Mouse (Mus musculus) CH12.LX (cell line): ENCODE measurements around the gene Myo3b. TPM values are rescaled to one million over a fixed set of nuclear protein-coding genes. Genes with fewer than 3 reads are reported as not detected.
A peak's percentile ranks its signal among the peaks of the same experiment; 100 is the strongest.

Source experiments
- DNase-seq: peaks from one replicate; pipeline ENCODE4 v3.0.0-alpha.2; 2013; ENCODE audit errors: extremely low read depth
- H3K27ac ChIP-seq: 2 replicates; pipeline ENCODE4 v1.5.1; 2012; ENCODE audit warnings: low read depth, mild to moderate bottlenecking, control low read depth, moderate library complexity; ENCODE audit not compliant: insufficient read depth
- H3K27me3 ChIP-seq: replicated peaks from 2 replicates; pipeline ENCODE3; 2012; ENCODE audit warnings: inconsistent platforms
- H3K36me3 ChIP-seq, 2 experiments: replicated peaks in 1 of 2; 2 replicates each; pipeline versions ENCODE3 to v1.6.1; 2012; ENCODE audit warnings: inconsistent platforms in 1 of 2, low read length in 1 of 2, mild to moderate bottlenecking in 1 of 2, mixed read lengths in 1 of 2, moderate library complexity in 1 of 2; ENCODE audit not compliant: control insufficient read depth in 1 of 2, insufficient read depth in 1 of 2
- H3K4me1 ChIP-seq, 2 experiments: 2 replicates each; pipeline ENCODE4 v1.6.1; 2012; ENCODE audit warnings: inconsistent platforms in 1 of 2, moderate library complexity in 1 of 2; ENCODE audit not compliant: insufficient read depth in 2 of 2, control insufficient read depth in 1 of 2
- H3K4me2 ChIP-seq: 2 replicates; pipeline ENCODE4 v1.6.1; 2012; ENCODE audit warnings: low read depth, mild to moderate bottlenecking, control low read depth; ENCODE audit not compliant: poor library complexity, insufficient read depth, severe bottlenecking
- H3K4me3 ChIP-seq, 3 experiments: fragments of 150-350 bp in 1 of 3; sonication (generic) in 1 of 3; replicated peaks in 1 of 3; 2 replicates each; pipeline versions ENCODE3 to v1.5.1; 2011 to 2012; ENCODE audit warnings: low read depth in 2 of 3, low read length in 2 of 3, mild to moderate bottlenecking in 2 of 3, moderate library complexity in 2 of 3, control low read depth in 1 of 3, improper control_type of control experiment in 1 of 3, inconsistent platforms in 1 of 3, mixed read lengths in 1 of 3; ENCODE audit not compliant: poor library complexity in 1 of 3
- H3K79me2 ChIP-seq: replicated peaks from 2 replicates; pipeline ENCODE4 v1.6.1; 2012; ENCODE audit warnings: mild to moderate bottlenecking, moderate library complexity; ENCODE audit not compliant: control insufficient read depth, poor library complexity, insufficient read depth, severe bottlenecking; ENCODE audit errors: extremely low read depth
- H3K9ac ChIP-seq: 2 replicates; pipeline ENCODE4 v1.6.1; 2012; ENCODE audit warnings: low read depth, mild to moderate bottlenecking, control low read depth, moderate library complexity; ENCODE audit not compliant: insufficient read depth
- H3K9me3 ChIP-seq: replicated peaks from 2 replicates; pipeline ENCODE3; 2012; ENCODE audit warnings: low read length, inconsistent platforms, mixed read lengths
- BHLHE40 ChIP-seq: IDR thresholded peaks from 2 replicates; pipeline ENCODE4 v1.6.1; 2011; ENCODE audit warnings: mild to moderate bottlenecking, low read depth, low read length, improper control_type of control experiment
- CHD1 ChIP-seq: IDR thresholded peaks from 2 replicates; pipeline ENCODE4 v1.6.1; 2012; ENCODE audit warnings: low read depth, low read length, improper control_type of control experiment, inconsistent platforms
- CHD2 ChIP-seq: IDR thresholded peaks from 2 replicates; pipeline ENCODE4 v1.6.1; 2011; ENCODE audit warnings: low read length, improper control_type of control experiment
- CTCF ChIP-seq, 2 experiments: IDR thresholded peaks in 1 of 2; conservative IDR thresholded peaks in 1 of 2; 2 replicates each; pipeline ENCODE4 v1.5.1; 2011 to 2012; ENCODE audit warnings: low read depth in 2 of 2, low read length in 2 of 2, improper control_type of control experiment in 1 of 2, inconsistent platforms in 1 of 2, mild to moderate bottlenecking in 1 of 2, moderate library complexity in 1 of 2
- E2F4 ChIP-seq: IDR thresholded peaks from 2 replicates; pipeline ENCODE4 v1.6.1; 2011; ENCODE audit warnings: low read depth, low read length, improper control_type of control experiment; ENCODE audit not compliant: insufficient replicate concordance
- EP300 ChIP-seq: IDR thresholded peaks from 2 replicates; pipeline ENCODE4 v1.6.1; 2011; ENCODE audit warnings: low read length, improper control_type of control experiment
- ETS1 ChIP-seq: conservative IDR thresholded peaks from 2 replicates; pipeline ENCODE4 v1.6.1; 2012; ENCODE audit warnings: low read depth, mild to moderate bottlenecking, inconsistent platforms, low read length, improper control_type of control experiment, moderate library complexity
- HCFC1 ChIP-seq: IDR thresholded peaks from 2 replicates; pipeline ENCODE4 v1.6.1; 2012; ENCODE audit warnings: low read depth, mild to moderate bottlenecking, inconsistent platforms, low read length, improper control_type of control experiment
- IRF4 ChIP-seq: IDR thresholded peaks from 2 replicates; pipeline ENCODE4 v1.6.1; 2014; ENCODE audit warnings: low read depth, mild to moderate bottlenecking, inconsistent platforms, low read length, improper control_type of control experiment
- MAX ChIP-seq: IDR thresholded peaks from 2 replicates; pipeline ENCODE4 v1.6.1; 2011; ENCODE audit warnings: low read length, improper control_type of control experiment
- MAZ ChIP-seq: IDR thresholded peaks from 2 replicates; pipeline ENCODE4 v1.6.1; 2012; ENCODE audit warnings: low read depth, mild to moderate bottlenecking, inconsistent platforms, low read length, improper control_type of control experiment, moderate library complexity
- MEF2A ChIP-seq: IDR thresholded peaks from 2 replicates; pipeline ENCODE4 v1.6.1; 2014; ENCODE audit warnings: low read depth, mild to moderate bottlenecking, inconsistent platforms, low read length, improper control_type of control experiment, borderline replicate concordance
- MXI1 ChIP-seq: IDR thresholded peaks from 2 replicates; pipeline ENCODE4 v1.6.1; 2011; ENCODE audit warnings: mild to moderate bottlenecking, low read depth, low read length, improper control_type of control experiment
- NELFE ChIP-seq: IDR thresholded peaks from 2 replicates; pipeline ENCODE4 v1.6.1; 2011; ENCODE audit warnings: low read depth, low read length, improper control_type of control experiment
- NRF1 ChIP-seq: IDR thresholded peaks from 2 replicates; pipeline ENCODE4 v1.6.1; 2014; ENCODE audit warnings: low read depth, mild to moderate bottlenecking, inconsistent platforms, low read length, improper control_type of control experiment, moderate library complexity
- PAX5 ChIP-seq: IDR thresholded peaks from 2 replicates; pipeline ENCODE4 v1.6.1; 2012; ENCODE audit warnings: low read length, inconsistent platforms, mixed read lengths
- POLR2AphosphoS2 ChIP-seq: IDR thresholded peaks from 2 replicates; pipeline ENCODE4 v1.6.1; 2011; ENCODE audit warnings: low read depth, low read length, improper control_type of control experiment
- SMC3 ChIP-seq: IDR thresholded peaks from 2 replicates; pipeline ENCODE4 v1.6.1; 2011; ENCODE audit warnings: low read depth, low read length, improper control_type of control experiment
- ZC3H11A ChIP-seq: IDR thresholded peaks from 2 replicates; pipeline ENCODE4 v1.6.1; 2012; ENCODE audit warnings: low read depth, mild to moderate bottlenecking, inconsistent platforms, low read length, improper control_type of control experiment
- ZKSCAN1 ChIP-seq: IDR thresholded peaks from 2 replicates; pipeline ENCODE4 v1.6.1; 2012; ENCODE audit warnings: low read depth, inconsistent platforms, low read length, improper control_type of control experiment, borderline replicate concordance
- ZMIZ1 ChIP-seq: IDR thresholded peaks from 2 replicates; pipeline ENCODE4 v1.6.1; 2012; ENCODE audit warnings: low read depth, mild to moderate bottlenecking, inconsistent platforms, low read length, improper control_type of control experiment
- ZNF384 ChIP-seq: IDR thresholded peaks from 2 replicates; pipeline ENCODE4 v1.6.1; 2012; ENCODE audit warnings: low read depth, low read length, improper control_type of control experiment, inconsistent platforms
- dilution Hi-C: fragments of 300-500 bp; cut with MboI; formaldehyde crosslinking; loops from 2 replicates; pipeline ENCODE4 v1.14.3; 2020; ENCODE audit warnings: low sequenced_read_pairs; ENCODE audit not compliant: extremely low pct_unique_long_range_greater_than_20kb, extremely low pct_ligation_motif_present
- in situ Hi-C: fragments of 300-500 bp; cut with MboI; formaldehyde crosslinking; loops from 3 replicates; pipeline ENCODE4 v1.14.3; 2019; ENCODE audit warnings: low sequenced_read_pairs, low pct_ligation_motif_present, low pct_unique_long_range_greater_than_20kb, mixed read lengths
- polyA plus RNA-seq: library from polyadenylated mRNA; unstranded; fragments of >175 nt; gene quantifications from 2 replicates; pipeline ENCODE4 v1.2.1, GENCODE M21; 2012; ENCODE audit warnings: low read depth; ENCODE audit not compliant: insufficient read length
- total RNA-seq, 2 experiments: library from RNA; depleted of rRNA; stranded (reverse); fragments of 300-350 nt in 1 of 2; fragments of >200 nt in 1 of 2; gene quantifications; 2 replicates each; pipeline ENCODE4 v1.2.3; 2012 to 2014

Myo3b gene
- total and polyA plus RNA-seq, 3 experiments = 0.63 to 0.76 (median 0.64) TPM

GRCm38 (mm10) chr2:70177709-70178030 is 138.7 kb downstream of the Myo3b start:
- Histone ChIP-seq H3K27me3 (no peaks in the 10 kb centered on the region), H3K36me3 (no peaks in the 10 kb centered on the region), H3K4me3 (no peak overlapping the region), H3K4me2 (no peak overlapping the region; the same call in 1 of the 2 replicates), H3K79me2 (no peaks in the 10 kb centered on the region), H3K9ac (no peak overlapping the region), H3K27ac (no peak overlapping the region), H3K4me1 (peaks cover 0 to 4% of the 10 kb centered on the region in 2 experiments; a peak in 2 of 4 replicates), H3K9me3 (no peaks in the 10 kb centered on the region)
- dilution Hi-C loops (no loop called here), in situ Hi-C loops (no loop called here)
- TF ChIP-seq PAX5 (no peak), ZMIZ1 (no peak), MAZ (no peak), ZC3H11A (no peak), CHD2 (no peak), MAX (no peak), HCFC1 (no peak), IRF4 (no peak), CTCF (conservative IDR thresholded peaks at IDR 0.05 in 1 of 2, IDR thresholded peaks at IDR 0.05 in 1 of 2; ENCODE audit: low read depth in 2 of 2, low read length in 2 of 2) (no peak), ZNF384 (no peak), MXI1 (no peak), SMC3 (no peak), CHD1 (no peak), ETS1 (no peak), EP300 (no peak), NRF1 (no peak)
- DNase-seq = no peak

GRCm38 (mm10) chr2:70178241-70178640 is 139.3 kb downstream of the Myo3b start:
- in situ Hi-C loops (no loop called here), dilution Hi-C loops (no loop called here)
- Histone ChIP-seq H3K27me3 (no peaks in the 10 kb centered on the region), H3K36me3 (no peaks in the 10 kb centered on the region), H3K9ac (no peak overlapping the region), H3K9me3 (no peaks in the 10 kb centered on the region), H3K27ac (no peak overlapping the region), H3K4me3 (no peak overlapping the region), H3K4me2 (peak overlapping the region; percentile 22; the same call in 1 of the 2 replicates), H3K4me1 (peaks cover 0 to 4% of the 10 kb centered on the region in 2 experiments; a peak in 2 of 4 replicates), H3K79me2 (no peaks in the 10 kb centered on the region)
- no peak for TF ChIP-seq MXI1
- TF ChIP-seq NELFE = no peak
- TF ChIP-seq ZKSCAN1 = no peak
- TF ChIP-seq POLR2AphosphoS2 = no peak
- no peak for TF ChIP-seq ZC3H11A
- no peak for TF ChIP-seq BHLHE40
- no peak for TF ChIP-seq MEF2A
- TF ChIP-seq E2F4 = no peak
- no peak for TF ChIP-seq MAX
- no peak for DNase-seq
